Mouse (Mus musculus): Measurements from ENCODE around the gene Ick.

DNA sequence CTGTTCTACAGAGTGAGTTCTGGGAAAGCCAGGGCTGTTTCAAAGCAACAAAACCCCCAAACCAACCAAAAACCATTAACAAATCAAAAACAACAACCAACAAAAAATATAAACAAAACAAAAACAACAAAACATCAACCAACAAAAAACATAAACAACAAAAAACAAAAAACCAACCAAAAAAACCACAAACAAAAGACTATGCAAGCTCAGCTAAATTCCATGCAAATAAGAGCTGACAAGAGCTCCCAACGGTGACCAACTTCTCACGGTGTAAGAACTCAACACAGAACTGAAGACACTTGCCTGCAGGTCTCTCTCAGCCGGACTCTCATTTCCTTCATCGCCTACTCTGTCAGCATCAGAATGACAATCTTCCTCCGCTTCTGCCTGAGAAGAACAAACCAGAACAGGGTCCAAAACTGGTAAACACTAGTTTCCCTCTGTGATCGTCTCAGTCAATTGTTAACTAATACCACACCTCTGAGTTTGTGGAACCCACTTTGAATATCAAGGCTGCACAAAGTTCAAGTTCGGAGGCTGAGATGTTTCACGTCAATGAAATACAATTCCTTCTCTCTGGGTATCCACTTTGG lies 4.9 kb upstream of the Ick start:
- TF ChIP-seq POLR2A (IDR thresholded peaks at IDR 0.05; ENCODE audit: borderline replicate concordance, extremely low read depth, insufficient read depth, insufficient read length, poor library complexity, severe bottlenecking) (no peak), CTCF (IDR thresholded peaks at IDR 0.05; ENCODE audit: borderline replicate concordance, extremely low read depth, insufficient read depth, insufficient read length) (no peak)

Data from brain, embryonic 14.5 days (tissue).